Mouse (Mus musculus) limb, embryonic 13.5 days (tissue): ENCODE measurements at regions not wholly inside any gene's neighbourhood (a gene's known extent, or its start where the extent isn't known, plus 50 kb on each side); places are given as distances from the start of the nearest gene placed in this dataset.

ENCODE experiments used
- ATAC-seq: fragments of 200-750 bp; cut with Nextera tagmentation; 2 replicates; pipeline ENCODE4 v1.8.0; 2017; ENCODE audit warnings: low read depth, moderate number of reproducible peaks, moderate TSS enrichment; ENCODE audit not compliant: low FRiP score
- H3K27ac ChIP-seq: fragments of 300-500 bp; sonication (generic); 2 replicates; pipeline ENCODE4 v1.5.1; 2015; ENCODE audit warnings: inconsistent platforms, mild to moderate bottlenecking, moderate library complexity
- H3K27me3 ChIP-seq: fragments of 300-500 bp; sonication (generic); 2 replicates; pipeline ENCODE4 v1.6.1; 2015; ENCODE audit warnings: mild to moderate bottlenecking, inconsistent platforms
- H3K36me3 ChIP-seq: fragments of 300-500 bp; sonication (generic); 2 replicates; pipeline ENCODE4 v1.6.1; 2015; ENCODE audit warnings: inconsistent platforms, mild to moderate bottlenecking, moderate library complexity
- H3K4me1 ChIP-seq: fragments of 300-500 bp; sonication (generic); 2 replicates; pipeline ENCODE4 v1.6.1; 2015; ENCODE audit warnings: inconsistent platforms
- H3K4me2 ChIP-seq: fragments of 300-500 bp; sonication (generic); replicated peaks from 2 replicates; pipeline ENCODE4 v1.6.1; 2015; ENCODE audit warnings: inconsistent platforms, mild to moderate bottlenecking, moderate library complexity
- H3K4me3 ChIP-seq: fragments of 300-500 bp; sonication (generic); 2 replicates; pipeline ENCODE4 v1.5.1; 2015; ENCODE audit warnings: moderate library complexity, mild to moderate bottlenecking, inconsistent platforms
- H3K9ac ChIP-seq: fragments of 300-500 bp; sonication (generic); 2 replicates; pipeline ENCODE4 v1.6.1; 2015; ENCODE audit warnings: mild to moderate bottlenecking, inconsistent platforms
- H3K9me3 ChIP-seq: fragments of 300-500 bp; sonication (generic); 2 replicates; pipeline ENCODE4 v1.6.1; 2016; ENCODE audit warnings: inconsistent platforms
- WGBS: fragments of 180-500 bp; shearing (Covaris S2); methylation state at CpG from one replicate; pipeline ENCODE4 v1.1.7; 2015; 5-methylcytosine and 5-hydroxymethylcytosine counted together

GRCm38 (mm10) chr4:152953237-152953974 is 475.7 kb upstream of the Kcnab2 start:
- Histone ChIP-seq H3K27ac (no peak overlapping the region), H3K27me3 (peaks cover 3% of the 10 kb centered on the region), H3K4me2 (no peak overlapping the region), H3K36me3 (no peaks in the 10 kb centered on the region), H3K9ac (no peak overlapping the region), H3K9me3 (no peaks in the 10 kb centered on the region), H3K4me1 (peaks cover 15% of the 10 kb centered on the region), H3K4me3 (no peak overlapping the region)
- no peak for ATAC-seq
- 31% methylated on average over 15 of the region's 15 CpGs for WGBS

GRCm38 (mm10) chr4:152948956-152949355 is 471.3 kb upstream of the Kcnab2 start:
- no peak overlapping the region for H3K9ac ChIP-seq
- H3K4me2 ChIP-seq: no peak overlapping the region
- 69% methylated on average over 7 of the region's 7 CpGs for WGBS
- H3K27me3 ChIP-seq: peaks cover 3% of the 10 kb centered on the region
- no peak overlapping the region for H3K4me3 ChIP-seq
- no peaks in the 10 kb centered on the region for H3K36me3 ChIP-seq
- peaks cover 13% of the 10 kb centered on the region for H3K4me1 ChIP-seq
- no peak for ATAC-seq
- H3K27ac ChIP-seq: no peak overlapping the region
- no peaks in the 10 kb centered on the region for H3K9me3 ChIP-seq

- ATAC-seq: no peak
- no peak overlapping the region for H3K9ac ChIP-seq
- no peaks in the 10 kb centered on the region for H3K27me3 ChIP-seq
- WGBS: 89% methylated on average over 8 of the region's 8 CpGs
- H3K27ac ChIP-seq: no peak overlapping the region
- H3K4me1 ChIP-seq: no peaks in the 10 kb centered on the region
- no peaks in the 10 kb centered on the region for H3K9me3 ChIP-seq
- no peak overlapping the region for H3K4me2 ChIP-seq
- H3K4me3 ChIP-seq: no peak overlapping the region
- no peaks in the 10 kb centered on the region for H3K36me3 ChIP-seq
Measured at GRCm38 (mm10) chr4:152941159-152941558, 463.5 kb upstream of the Kcnab2 start.

GRCm38 (mm10) chr4:152936614-152937013 is 458.9 kb upstream of the Kcnab2 start:
- H3K36me3 ChIP-seq: no peaks in the 10 kb centered on the region
- no peak overlapping the region for H3K27ac ChIP-seq
- peaks cover 3% of the 10 kb centered on the region; the same call in 1 of the 2 replicates for H3K27me3 ChIP-seq
- no peak overlapping the region for H3K4me2 ChIP-seq
- H3K9me3 ChIP-seq: no peaks in the 10 kb centered on the region
- H3K4me3 ChIP-seq: no peak overlapping the region
- no peaks in the 10 kb centered on the region for H3K4me1 ChIP-seq
- ATAC-seq: no peak
- no peak overlapping the region for H3K9ac ChIP-seq
- 57% methylated on average over 2 of the region's 2 CpGs for WGBS

GRCm38 (mm10) chr4:152935484-152935883 is 457.8 kb upstream of the Kcnab2 start:
- no peaks in the 10 kb centered on the region for H3K36me3 ChIP-seq
- no peak for ATAC-seq
- no peak overlapping the region for H3K27ac ChIP-seq
- H3K4me1 ChIP-seq: no peaks in the 10 kb centered on the region
- peaks cover 3% of the 10 kb centered on the region; the same call in 1 of the 2 replicates for H3K27me3 ChIP-seq
- WGBS: 88% methylated on average over 3 of the region's 3 CpGs
- H3K4me3 ChIP-seq: no peak overlapping the region
- no peak overlapping the region for H3K9ac ChIP-seq
- no peaks in the 10 kb centered on the region for H3K9me3 ChIP-seq
- H3K4me2 ChIP-seq: no peak overlapping the region

- Histone ChIP-seq H3K4me2 (no peak overlapping the region), H3K4me1 (0 out of 2 replicates have a peak, but pooled peaks cover 4% of the 10 kb centered on the region), H3K4me3 (no peak overlapping the region), H3K27ac (no peak overlapping the region), H3K9me3 (0 out of 2 replicates have a peak, but pooled peaks cover 6% of the 10 kb centered on the region), H3K27me3 (0 out of 2 replicates have a peak, but pooled peaks cover 6% of the 10 kb centered on the region), H3K9ac (no peak overlapping the region), H3K36me3 (no peaks in the 10 kb centered on the region)
- 52% methylated on average over 5 of the region's 5 CpGs for WGBS
- ATAC-seq: no peak
Measured at GRCm38 (mm10) chr4:152928422-152928985, 450.8 kb upstream of the Kcnab2 start.

GRCm38 (mm10) chr4:152920261-152920660 is 442.6 kb upstream of the Kcnab2 start:
- ATAC-seq: no peak
- Histone ChIP-seq H3K9me3 (peaks cover 4% of the 10 kb centered on the region; the same call in 1 of the 2 replicates), H3K4me3 (no peak overlapping the region), H3K9ac (no peak overlapping the region), H3K36me3 (no peaks in the 10 kb centered on the region), H3K27me3 (no peaks in the 10 kb centered on the region), H3K4me1 (0 out of 2 replicates have a peak, but pooled peaks cover 5% of the 10 kb centered on the region), H3K4me2 (no peak overlapping the region), H3K27ac (no peak overlapping the region)
- 68% methylated on average over 3 of the region's 3 CpGs for WGBS

- H3K9ac ChIP-seq: no peak overlapping the region
- no peak overlapping the region for H3K27ac ChIP-seq
- ATAC-seq: no peak
- 62% methylated on average over 1 of the region's 1 CpGs for WGBS
- no peak overlapping the region for H3K4me3 ChIP-seq
- H3K9me3 ChIP-seq: peaks cover 4% of the 10 kb centered on the region; the same call in 1 of the 2 replicates
- no peak overlapping the region for H3K4me2 ChIP-seq
- no peaks in the 10 kb centered on the region for H3K27me3 ChIP-seq
- no peaks in the 10 kb centered on the region for H3K36me3 ChIP-seq
- H3K4me1 ChIP-seq: 0 out of 2 replicates have a peak, but pooled peaks cover 5% of the 10 kb centered on the region
Measured at GRCm38 (mm10) chr4:152919851-152920250, 442.2 kb upstream of the Kcnab2 start.

GRCm38 (mm10) chr4:152916576-152916975 is 438.9 kb upstream of the Kcnab2 start:
- ATAC-seq: no peak
- Histone ChIP-seq H3K4me2 (no peak overlapping the region), H3K27ac (no peak overlapping the region), H3K27me3 (no peaks in the 10 kb centered on the region), H3K9me3 (no peaks in the 10 kb centered on the region), H3K9ac (no peak overlapping the region), H3K36me3 (no peaks in the 10 kb centered on the region), H3K4me3 (no peak overlapping the region), H3K4me1 (0 out of 2 replicates have a peak, but pooled peaks cover 5% of the 10 kb centered on the region)
- 25% methylated on average over 7 of the region's 7 CpGs for WGBS

GRCm38 (mm10) chr4:152913497-152913896 is 435.8 kb upstream of the Kcnab2 start:
- H3K4me1 ChIP-seq: 0 out of 2 replicates have a peak, but pooled peaks cover 5% of the 10 kb centered on the region
- no peaks in the 10 kb centered on the region for H3K9me3 ChIP-seq
- no peak for ATAC-seq
- H3K27ac ChIP-seq: no peak overlapping the region
- H3K36me3 ChIP-seq: no peaks in the 10 kb centered on the region
- no peak overlapping the region for H3K4me3 ChIP-seq
- no peak overlapping the region for H3K4me2 ChIP-seq
- WGBS: 34% methylated on average over 10 of the region's 10 CpGs
- H3K27me3 ChIP-seq: no peaks in the 10 kb centered on the region
- no peak overlapping the region for H3K9ac ChIP-seq

- Histone ChIP-seq H3K4me1 (0 out of 2 replicates have a peak, but pooled peaks cover 5% of the 10 kb centered on the region), H3K4me2 (no peak overlapping the region), H3K27ac (no peak overlapping the region), H3K4me3 (no peak overlapping the region), H3K9ac (no peak overlapping the region), H3K27me3 (no peaks in the 10 kb centered on the region), H3K36me3 (no peaks in the 10 kb centered on the region), H3K9me3 (no peaks in the 10 kb centered on the region)
- WGBS: 85% methylated on average over 10 of the region's 10 CpGs
- no peak for ATAC-seq
Measured at GRCm38 (mm10) chr4:152912846-152913245, 435.2 kb upstream of the Kcnab2 start.

GRCm38 (mm10) chr4:152908235-152908634 is 430.6 kb upstream of the Kcnab2 start:
- no peak for ATAC-seq
- H3K9me3 ChIP-seq: no peaks in the 10 kb centered on the region
- H3K4me3 ChIP-seq: no peak overlapping the region
- H3K36me3 ChIP-seq: no peaks in the 10 kb centered on the region
- no peaks in the 10 kb centered on the region for H3K4me1 ChIP-seq
- H3K27me3 ChIP-seq: no peaks in the 10 kb centered on the region
- no peak overlapping the region for H3K9ac ChIP-seq
- no peak overlapping the region for H3K4me2 ChIP-seq
- no peak overlapping the region for H3K27ac ChIP-seq
- WGBS: 83% methylated on average over 5 of the region's 5 CpGs
